Mouse (Mus musculus) right cerebral cortex, postnatal 10 days (tissue): ENCODE measurements around the gene Pde8b.
A peak's percentile ranks its signal among the peaks of the same experiment; 100 is the strongest.

Source experiments
- DNase-seq, 2 experiments: peaks; one replicate each; pipeline ENCODE4 v3.0.0; 2021; ENCODE audit warnings: low spot score in 2 of 2

The Pde8b gene

GRCm38 (mm10) chr13:95082611-95083010 lies 167.5 kb downstream of the Pde8b start:
- peak in 1 of 2 experiments; percentile 19 for DNase-seq

- DNase-seq: no peak
These were observed 169.1 kb downstream of the Pde8b start for GRCm38 (mm10) chr13:95081082-95081481.

- no peak for DNase-seq
These were observed 171.6 kb downstream of the Pde8b start for GRCm38 (mm10) chr13:95078492-95078891.

GRCm38 (mm10) chr13:95077688-95078087 lies 172.4 kb downstream of the Pde8b start:
- DNase-seq: no peak

GRCm38 (mm10) chr13:95076142-95076541 lies 174.0 kb downstream of the Pde8b start:
- DNase-seq: no peak

- DNase-seq: no peak
These were observed 176.5 kb downstream of the Pde8b start for GRCm38 (mm10) chr13:95073445-95074172.

DNA sequence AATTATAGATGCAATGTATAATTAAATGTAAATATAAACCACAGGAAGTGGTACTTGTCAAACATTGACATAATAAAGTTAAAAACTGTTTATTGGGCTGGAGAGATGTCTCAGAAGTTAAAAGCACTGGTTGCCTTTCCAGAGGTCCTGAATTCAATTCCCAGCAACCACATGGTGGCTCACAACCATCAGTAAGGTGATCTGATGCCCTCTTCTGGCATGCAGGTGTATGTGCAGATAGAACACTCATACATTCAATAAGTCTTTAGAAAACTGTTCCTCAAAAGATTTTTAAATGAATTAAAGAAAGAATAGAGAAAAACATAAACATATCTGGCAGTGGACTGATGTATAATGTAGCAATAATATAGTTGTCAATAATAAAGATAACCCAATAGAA lies 179.9 kb downstream of the Pde8b start:
- no peak for DNase-seq

- no peak for DNase-seq
These were observed 182.3 kb downstream of the Pde8b start for GRCm38 (mm10) chr13:95067854-95068253.

DNA sequence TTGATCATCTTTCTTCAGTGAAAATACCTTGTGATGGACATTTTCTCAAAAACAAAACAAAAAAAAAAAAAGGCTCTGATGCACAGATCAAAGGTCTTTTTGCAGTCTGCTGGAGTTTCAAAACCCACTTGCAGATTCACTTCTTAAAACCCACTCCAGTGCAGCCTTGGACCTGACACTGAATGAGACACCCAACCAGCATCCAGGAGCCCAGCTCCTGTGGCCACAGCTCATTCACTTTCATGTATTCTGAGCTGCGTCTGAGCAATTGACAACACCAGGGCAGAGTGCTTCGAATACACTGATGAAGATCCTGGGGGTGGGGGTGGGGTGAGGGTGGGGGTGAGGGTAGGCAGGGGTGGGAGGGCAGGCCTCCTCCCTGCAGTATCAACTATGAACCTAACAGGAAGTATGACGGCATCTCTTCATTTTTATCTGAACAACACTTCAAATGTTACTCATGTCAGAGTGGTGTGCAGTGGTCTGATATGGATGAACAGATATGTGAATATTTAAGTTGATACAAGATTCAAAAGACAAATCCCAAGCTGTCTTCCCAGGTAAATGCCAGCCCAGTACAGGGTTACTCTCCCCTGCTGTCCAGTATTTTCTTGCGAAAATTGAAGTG lies 186.6 kb downstream of the Pde8b start:
- DNase-seq: no peak

- no peak for DNase-seq
These were observed 191.3 kb downstream of the Pde8b start for GRCm38 (mm10) chr13:95058885-95059284.

- no peak for DNase-seq
These were observed 193.4 kb downstream of the Pde8b start for GRCm38 (mm10) chr13:95056501-95057280.

DNA sequence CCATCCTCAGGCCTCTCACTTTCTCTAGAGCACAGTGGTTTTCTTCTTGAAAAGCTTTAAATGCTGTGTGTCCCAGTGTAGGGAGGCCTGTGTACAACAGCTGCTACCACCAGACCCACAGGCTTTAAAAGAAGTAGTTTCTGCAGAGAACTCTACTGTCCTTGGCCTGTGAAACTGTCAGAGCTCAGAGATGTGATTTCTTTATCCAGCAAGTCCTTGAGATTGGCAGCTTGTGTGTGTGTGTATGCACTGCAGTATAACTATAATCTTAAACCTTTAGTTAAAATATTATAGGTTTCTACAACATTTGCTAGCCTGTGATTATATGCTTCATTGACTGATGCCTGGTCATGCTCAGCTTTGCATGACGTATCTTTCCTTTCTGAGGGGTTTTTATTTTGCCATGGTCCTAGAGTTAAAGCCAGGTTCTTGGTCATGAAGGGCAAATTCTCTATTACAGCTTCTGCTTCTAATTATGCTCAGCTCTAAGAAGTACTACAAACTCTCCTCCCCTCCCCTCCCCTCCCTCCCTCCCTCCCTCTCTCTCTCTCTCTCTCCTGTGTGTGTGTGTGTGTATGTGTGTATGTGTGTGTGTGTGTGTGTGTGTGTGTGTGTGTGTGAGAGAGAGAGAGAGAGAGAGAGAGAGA lies 194.3 kb downstream of the Pde8b start:
- DNase-seq: no peak

DNA sequence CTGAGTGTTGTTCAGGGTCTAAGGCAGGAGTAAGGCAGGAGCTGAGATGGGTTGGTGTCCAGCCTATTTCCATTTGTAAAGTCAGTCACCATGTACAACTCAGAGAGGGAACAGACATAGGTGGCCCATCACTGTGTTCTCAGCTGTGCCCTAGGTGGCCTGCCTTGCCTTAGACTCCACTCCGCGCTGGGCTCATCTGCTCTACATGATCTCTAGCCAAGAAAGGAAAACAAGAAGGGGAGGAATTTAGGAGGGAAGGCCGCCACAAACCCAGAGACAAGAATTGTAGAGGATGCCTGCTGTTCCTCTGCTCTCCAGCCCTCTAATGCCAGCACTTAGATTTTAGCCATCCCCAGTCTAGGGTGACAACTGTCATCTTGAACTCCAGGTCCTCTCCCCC lies 197.7 kb downstream of the Pde8b start:
- DNase-seq: no peak

GRCm38 (mm10) chr13:95050398-95050797 lies 199.7 kb downstream of the Pde8b start:
- DNase-seq: no peak

GRCm38 (mm10) chr13:95044108-95044507 lies 206.0 kb downstream of the Pde8b start:
- DNase-seq: no peak

GRCm38 (mm10) chr13:95040140-95040738 lies 209.9 kb downstream of the Pde8b start:
- DNase-seq: no peak

DNA sequence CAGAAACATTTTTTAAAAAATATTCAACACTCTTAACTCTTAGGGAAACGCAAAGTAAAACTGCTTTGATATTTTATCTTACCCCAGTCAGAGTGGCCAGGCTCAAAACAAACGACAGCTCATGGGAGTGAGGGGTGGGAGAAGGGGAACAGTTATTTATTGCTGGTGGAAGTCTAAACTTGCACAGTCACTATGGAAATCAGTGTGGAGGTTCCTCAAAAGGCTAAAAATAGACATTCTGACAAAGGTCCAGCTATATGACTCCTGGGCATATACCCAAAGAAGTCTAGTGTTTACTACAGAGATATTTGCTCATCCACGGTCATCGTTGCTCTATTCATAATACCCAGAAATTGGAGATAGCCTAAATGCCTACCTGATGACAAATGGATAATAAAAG lies 211.9 kb downstream of the Pde8b start:
- no peak for DNase-seq

GRCm38 (mm10) chr13:95034715-95035114 lies 215.4 kb downstream of the Pde8b start:
- DNase-seq: peak; percentile 44 to 58

DNA sequence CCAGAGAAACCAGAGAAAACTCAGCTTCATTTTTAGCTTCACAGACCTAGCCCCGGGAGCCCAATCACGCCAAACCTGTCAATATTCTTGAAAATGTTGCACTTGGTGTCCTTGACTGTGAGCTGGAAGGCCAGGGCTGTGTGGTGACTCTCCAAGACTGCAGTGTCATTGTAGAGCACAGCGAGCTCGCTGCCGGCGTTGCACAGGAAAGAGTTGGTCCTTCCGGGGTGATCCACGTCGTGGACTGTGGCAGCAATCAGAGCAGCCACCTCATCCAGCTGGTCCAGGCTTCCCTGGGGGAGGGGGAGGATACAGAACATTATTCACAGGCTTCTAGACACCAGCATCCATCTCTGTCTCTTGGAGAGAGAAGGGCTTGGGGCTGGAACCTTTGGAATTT lies 216.0 kb downstream of the Pde8b start:
- no peak for DNase-seq

- peak in 1 of 2 experiments; percentile 23 for DNase-seq
These were observed 217.2 kb downstream of the Pde8b start for GRCm38 (mm10) chr13:95032973-95033372.

- peak in 1 of 2 experiments; percentile 21 for DNase-seq
These were observed 217.9 kb downstream of the Pde8b start for GRCm38 (mm10) chr13:95032127-95032831.
